Mouse (Mus musculus) CH12.LX (cell line): ENCODE results near the gene Ptchd3. TPM values are rescaled to one million over a fixed set of nuclear protein-coding genes. Genes with fewer than 3 reads are reported as not detected.

Experiments
- DNase-seq: peaks from one replicate; pipeline ENCODE4 v3.0.0-alpha.2; 2013; ENCODE audit errors: extremely low read depth
- H3K27ac ChIP-seq: 2 replicates; pipeline ENCODE4 v1.5.1; 2012; ENCODE audit warnings: low read depth, mild to moderate bottlenecking, control low read depth, moderate library complexity; ENCODE audit not compliant: insufficient read depth
- H3K27me3 ChIP-seq: replicated peaks from 2 replicates; pipeline ENCODE3; 2012; ENCODE audit warnings: inconsistent platforms
- H3K36me3 ChIP-seq, 2 experiments: replicated peaks in 1 of 2; 2 replicates each; pipeline versions ENCODE3 to v1.6.1; 2012; ENCODE audit warnings: inconsistent platforms in 1 of 2, low read length in 1 of 2, mild to moderate bottlenecking in 1 of 2, mixed read lengths in 1 of 2, moderate library complexity in 1 of 2; ENCODE audit not compliant: control insufficient read depth in 1 of 2, insufficient read depth in 1 of 2
- H3K4me1 ChIP-seq, 2 experiments: 2 replicates each; pipeline ENCODE4 v1.6.1; 2012; ENCODE audit warnings: inconsistent platforms in 1 of 2, moderate library complexity in 1 of 2; ENCODE audit not compliant: insufficient read depth in 2 of 2, control insufficient read depth in 1 of 2
- H3K4me2 ChIP-seq: 2 replicates; pipeline ENCODE4 v1.6.1; 2012; ENCODE audit warnings: low read depth, mild to moderate bottlenecking, control low read depth; ENCODE audit not compliant: poor library complexity, insufficient read depth, severe bottlenecking
- H3K4me3 ChIP-seq, 3 experiments: fragments of 150-350 bp in 1 of 3; sonication (generic) in 1 of 3; replicated peaks in 1 of 3; 2 replicates each; pipeline versions ENCODE3 to v1.5.1; 2011 to 2012; ENCODE audit warnings: low read depth in 2 of 3, low read length in 2 of 3, mild to moderate bottlenecking in 2 of 3, moderate library complexity in 2 of 3, control low read depth in 1 of 3, improper control_type of control experiment in 1 of 3, inconsistent platforms in 1 of 3, mixed read lengths in 1 of 3; ENCODE audit not compliant: poor library complexity in 1 of 3
- H3K79me2 ChIP-seq: replicated peaks from 2 replicates; pipeline ENCODE4 v1.6.1; 2012; ENCODE audit warnings: mild to moderate bottlenecking, moderate library complexity; ENCODE audit not compliant: control insufficient read depth, poor library complexity, insufficient read depth, severe bottlenecking; ENCODE audit errors: extremely low read depth
- H3K9ac ChIP-seq: 2 replicates; pipeline ENCODE4 v1.6.1; 2012; ENCODE audit warnings: low read depth, mild to moderate bottlenecking, control low read depth, moderate library complexity; ENCODE audit not compliant: insufficient read depth
- H3K9me3 ChIP-seq: replicated peaks from 2 replicates; pipeline ENCODE3; 2012; ENCODE audit warnings: low read length, inconsistent platforms, mixed read lengths
- BHLHE40 ChIP-seq: IDR thresholded peaks from 2 replicates; pipeline ENCODE4 v1.6.1; 2011; ENCODE audit warnings: mild to moderate bottlenecking, low read depth, low read length, improper control_type of control experiment
- CHD2 ChIP-seq: IDR thresholded peaks from 2 replicates; pipeline ENCODE4 v1.6.1; 2011; ENCODE audit warnings: low read length, improper control_type of control experiment
- HCFC1 ChIP-seq: IDR thresholded peaks from 2 replicates; pipeline ENCODE4 v1.6.1; 2012; ENCODE audit warnings: low read depth, mild to moderate bottlenecking, inconsistent platforms, low read length, improper control_type of control experiment
- IRF4 ChIP-seq: IDR thresholded peaks from 2 replicates; pipeline ENCODE4 v1.6.1; 2014; ENCODE audit warnings: low read depth, mild to moderate bottlenecking, inconsistent platforms, low read length, improper control_type of control experiment
- KAT2A ChIP-seq: IDR thresholded peaks from 2 replicates; pipeline ENCODE4 v1.6.1; 2012; ENCODE audit warnings: low read length, improper control_type of control experiment, inconsistent platforms; ENCODE audit not compliant: insufficient replicate concordance
- MAFK ChIP-seq: IDR thresholded peaks from 2 replicates; pipeline ENCODE4 v1.6.1; 2011; ENCODE audit warnings: low read length, improper control_type of control experiment; ENCODE audit not compliant: insufficient replicate concordance
- MEF2A ChIP-seq: IDR thresholded peaks from 2 replicates; pipeline ENCODE4 v1.6.1; 2014; ENCODE audit warnings: low read depth, mild to moderate bottlenecking, inconsistent platforms, low read length, improper control_type of control experiment, borderline replicate concordance
- MXI1 ChIP-seq: IDR thresholded peaks from 2 replicates; pipeline ENCODE4 v1.6.1; 2011; ENCODE audit warnings: mild to moderate bottlenecking, low read depth, low read length, improper control_type of control experiment
- NRF1 ChIP-seq: IDR thresholded peaks from 2 replicates; pipeline ENCODE4 v1.6.1; 2014; ENCODE audit warnings: low read depth, mild to moderate bottlenecking, inconsistent platforms, low read length, improper control_type of control experiment, moderate library complexity
- PAX5 ChIP-seq: IDR thresholded peaks from 2 replicates; pipeline ENCODE4 v1.6.1; 2012; ENCODE audit warnings: low read length, inconsistent platforms, mixed read lengths
- RAD21 ChIP-seq: IDR thresholded peaks from 2 replicates; pipeline ENCODE4 v1.6.1; 2011; ENCODE audit warnings: low read depth, mild to moderate bottlenecking, low read length, improper control_type of control experiment, moderate library complexity
- RCOR1 ChIP-seq: conservative IDR thresholded peaks from 2 replicates; pipeline ENCODE4 v1.6.1; 2012; ENCODE audit warnings: low read depth, mild to moderate bottlenecking, inconsistent platforms, low read length, improper control_type of control experiment
- SIN3A ChIP-seq: IDR thresholded peaks from 2 replicates; pipeline ENCODE4 v1.6.1; 2012; ENCODE audit warnings: low read length, improper control_type of control experiment, inconsistent platforms
- SMC3 ChIP-seq: IDR thresholded peaks from 2 replicates; pipeline ENCODE4 v1.6.1; 2011; ENCODE audit warnings: low read depth, low read length, improper control_type of control experiment
- TCF12 ChIP-seq: IDR thresholded peaks from 2 replicates; pipeline ENCODE4 v1.6.1; 2014; ENCODE audit warnings: low read depth, mild to moderate bottlenecking, inconsistent platforms, low read length, improper control_type of control experiment
- USF1 ChIP-seq: IDR thresholded peaks from 2 replicates; pipeline ENCODE4 v1.6.1; 2014; ENCODE audit warnings: low read depth, mild to moderate bottlenecking, inconsistent platforms, low read length, improper control_type of control experiment
- ZC3H11A ChIP-seq: IDR thresholded peaks from 2 replicates; pipeline ENCODE4 v1.6.1; 2012; ENCODE audit warnings: low read depth, mild to moderate bottlenecking, inconsistent platforms, low read length, improper control_type of control experiment
- ZKSCAN1 ChIP-seq: IDR thresholded peaks from 2 replicates; pipeline ENCODE4 v1.6.1; 2012; ENCODE audit warnings: low read depth, inconsistent platforms, low read length, improper control_type of control experiment, borderline replicate concordance
- ZMIZ1 ChIP-seq: IDR thresholded peaks from 2 replicates; pipeline ENCODE4 v1.6.1; 2012; ENCODE audit warnings: low read depth, mild to moderate bottlenecking, inconsistent platforms, low read length, improper control_type of control experiment
- ZNF384 ChIP-seq: IDR thresholded peaks from 2 replicates; pipeline ENCODE4 v1.6.1; 2012; ENCODE audit warnings: low read depth, low read length, improper control_type of control experiment, inconsistent platforms
- dilution Hi-C: fragments of 300-500 bp; cut with MboI; formaldehyde crosslinking; loops from 2 replicates; pipeline ENCODE4 v1.14.3; 2020; ENCODE audit warnings: low sequenced_read_pairs; ENCODE audit not compliant: extremely low pct_unique_long_range_greater_than_20kb, extremely low pct_ligation_motif_present
- in situ Hi-C: fragments of 300-500 bp; cut with MboI; formaldehyde crosslinking; loops from 3 replicates; pipeline ENCODE4 v1.14.3; 2019; ENCODE audit warnings: low sequenced_read_pairs, low pct_ligation_motif_present, low pct_unique_long_range_greater_than_20kb, mixed read lengths
- polyA plus RNA-seq: library from polyadenylated mRNA; unstranded; fragments of >175 nt; gene quantifications from 2 replicates; pipeline ENCODE4 v1.2.1, GENCODE M21; 2012; ENCODE audit warnings: low read depth; ENCODE audit not compliant: insufficient read length
- total RNA-seq, 2 experiments: library from RNA; depleted of rRNA; stranded (reverse); fragments of 300-350 nt in 1 of 2; fragments of >200 nt in 1 of 2; gene quantifications; 2 replicates each; pipeline ENCODE4 v1.2.3; 2012 to 2014

The Ptchd3 gene
- total and polyA plus RNA-seq, 3 experiments, result not detected

- Histone ChIP-seq H3K4me1 (peaks cover 0 to 8% of the 10 kb centered on the region in 2 experiments; a peak in 2 of 4 replicates), H3K36me3 (no peaks in the 10 kb centered on the region), H3K27me3 (no peaks in the 10 kb centered on the region), H3K79me2 (no peaks in the 10 kb centered on the region), H3K9ac (no peak overlapping the region), H3K27ac (no peak overlapping the region), H3K9me3 (no peaks in the 10 kb centered on the region), H3K4me3 (no peak overlapping the region), H3K4me2 (no peak overlapping the region)
- no peak for DNase-seq
- TF ChIP-seq ZNF384, result no peak
- TF ChIP-seq MXI1, result no peak
- TF ChIP-seq IRF4, result no peak
- no peak for TF ChIP-seq KAT2A
- no peak for TF ChIP-seq USF1
- no peak for TF ChIP-seq MAFK
- TF ChIP-seq PAX5, result no peak
- TF ChIP-seq TCF12, result no peak
- no peak for TF ChIP-seq SMC3
- TF ChIP-seq MEF2A, result no peak
- TF ChIP-seq SIN3A, result no peak
- no peak for TF ChIP-seq ZC3H11A
- no peak for TF ChIP-seq CHD2
- no peak for TF ChIP-seq BHLHE40
- no peak for TF ChIP-seq RAD21
- no peak for TF ChIP-seq RCOR1
- in situ Hi-C loops, result loop anchor here (10.0 kb wide), 2 partner anchors 89 to 159 kb away; partner anchors contain the start of gene Metrnl
- dilution Hi-C loops, result no loop called here
These were observed 36.5 kb upstream of the Ptchd3 start for GRCm38 (mm10) chr11:121793530-121793929.

- in situ Hi-C loops, result loop anchor here (10.0 kb wide), 2 partner anchors 89 to 159 kb away; partner anchors contain the start of gene Metrnl
- dilution Hi-C loops, result no loop called here
These were observed 35.9 kb upstream of the Ptchd3 start for GRCm38 (mm10) chr11:121794186-121794585.

More at GRCm38 (mm10) chr11:121794186-121794585, 35.9 kb upstream of the Ptchd3 start:
- Histone ChIP-seq H3K27ac (no peak overlapping the region), H3K79me2 (no peaks in the 10 kb centered on the region), H3K36me3 (no peaks in the 10 kb centered on the region), H3K4me1 (peaks cover 0 to 8% of the 10 kb centered on the region in 2 experiments; a peak in 2 of 4 replicates), H3K4me2 (no peak overlapping the region), H3K27me3 (no peaks in the 10 kb centered on the region), H3K9ac (no peak overlapping the region), H3K4me3 (no peak overlapping the region), H3K9me3 (no peaks in the 10 kb centered on the region)
- no peak for TF ChIP-seq ZC3H11A
- no peak for TF ChIP-seq TCF12
- no peak for TF ChIP-seq IRF4
- no peak for TF ChIP-seq ZMIZ1
- TF ChIP-seq HCFC1, result no peak
- no peak for TF ChIP-seq RAD21
- TF ChIP-seq ZKSCAN1, result no peak
- no peak for TF ChIP-seq NRF1
- DNase-seq, result no peak
